Mouse (Mus musculus): Measurements from ENCODE around the gene Gpc1.
A peak's percentile ranks its signal among the peaks of the same experiment; 100 is the strongest.

Gpc1 gene

GRCm38 (mm10) chr1:92833987-92834706, 2.7 kb downstream of the Gpc1 start:
- DNase-seq, result peak; percentile 91 to 93

GRCm38 (mm10) chr1:92837931-92838833, 6.7 kb downstream of the Gpc1 start:
- DNase-seq, result peak in 1 of 2 experiments; percentile 51

- no peak for DNase-seq
Measured at GRCm38 (mm10) chr1:92839211-92839610, 7.8 kb downstream of the Gpc1 start.

GRCm38 (mm10) chr1:92840231-92840890, 8.9 kb downstream of the Gpc1 start:
- peak; percentile 48 to 53 for DNase-seq

GRCm38 (mm10) chr1:92841427-92841826, 10.0 kb downstream of the Gpc1 start:
- no peak for DNase-seq

- DNase-seq, result no peak
Measured at GRCm38 (mm10) chr1:92845889-92846288, 14.4 kb downstream of the Gpc1 start.

- peak in 1 of 2 experiments; percentile 17 for DNase-seq
Measured at GRCm38 (mm10) chr1:92847873-92848839, 16.7 kb downstream of the Gpc1 start.

GRCm38 (mm10) chr1:92849491-92849890, 18.0 kb downstream of the Gpc1 start:
- DNase-seq, result no peak

- no peak for DNase-seq
Measured at GRCm38 (mm10) chr1:92849938-92850574, 18.6 kb downstream of the Gpc1 start.

GRCm38 (mm10) chr1:92852450-92852849, 21.0 kb downstream of the Gpc1 start:
- DNase-seq, result no peak

GRCm38 (mm10) chr1:92861503-92861902, 30.1 kb downstream of the Gpc1 start:
- no peak for DNase-seq

GRCm38 (mm10) chr1:92863268-92863667, 31.8 kb downstream of the Gpc1 start:
- no peak for DNase-seq

- DNase-seq, result peak in 1 of 2 experiments; percentile 58
Measured at GRCm38 (mm10) chr1:92866170-92866569, 34.7 kb downstream of the Gpc1 start.

GRCm38 (mm10) chr1:92869985-92870384, 38.5 kb downstream of the Gpc1 start:
- DNase-seq, result no peak

- no peak for DNase-seq
Measured at GRCm38 (mm10) chr1:92872666-92873065, 41.2 kb downstream of the Gpc1 start.

GRCm38 (mm10) chr1:92874011-92874410, 42.6 kb downstream of the Gpc1 start:
- peak in 1 of 2 experiments; percentile 35 for DNase-seq

GRCm38 (mm10) chr1:92875360-92876111, 44.1 kb downstream of the Gpc1 start:
- DNase-seq, result no peak

GRCm38 (mm10) chr1:92877431-92877978, 46.1 kb downstream of the Gpc1 start:
- no peak for DNase-seq

- DNase-seq, result peak in 1 of 2 experiments; percentile 30
Measured at GRCm38 (mm10) chr1:92878066-92878741, 46.8 kb downstream of the Gpc1 start.

- DNase-seq, result no peak
Measured at GRCm38 (mm10) chr1:92879266-92879665, 47.8 kb downstream of the Gpc1 start.

Data from kidney, postnatal 4 days (tissue).